Mouse (Mus musculus): ENCODE measurements around the gene Aoah. TPM values are rescaled to one million over a fixed set of nuclear protein-coding genes. Genes with fewer than 3 reads are reported as not detected.

Aoah gene
- polyA plus RNA-seq, 1 experiment from 2014 or later: 0.80 TPM

- no peak overlapping the region for H3K4me3 ChIP-seq (ENCODE audit: low read length)
- H3K9ac ChIP-seq (ENCODE audit: low read length): no peak overlapping the region
- H3K27ac ChIP-seq (ENCODE audit: low read length): no peak overlapping the region
- no peak overlapping the region for H3K4me2 ChIP-seq (ENCODE audit: low read depth, low read length)
- no peaks in the 10 kb centered on the region for H3K36me3 ChIP-seq (ENCODE audit: control insufficient read depth, insufficient read depth)
- no peaks in the 10 kb centered on the region for H3K27me3 ChIP-seq (ENCODE audit: control insufficient read depth, insufficient read depth, low read length)
- no peak for ATAC-seq (replicated peaks; ENCODE audit: extremely low read depth, insufficient read depth, low FRiP score)
- no peaks in the 10 kb centered on the region for H3K9me3 ChIP-seq (replicated peaks; ENCODE audit: control insufficient read depth, low read length)
- WGBS: 66% methylated on average over 6 of the region's 6 CpGs
- H3K4me1 ChIP-seq (ENCODE audit: control insufficient read depth, insufficient read depth, low read length): no peaks in the 10 kb centered on the region
These were observed 145.2 kb downstream of the Aoah start for GRCm38 (mm10) chr13:20939099-20939498.

- Histone ChIP-seq H3K27ac (ENCODE audit: low read length) (no peak overlapping the region), H3K4me3 (ENCODE audit: low read length) (no peak overlapping the region), H3K4me2 (ENCODE audit: low read depth, low read length) (no peak overlapping the region), H3K9me3 (replicated peaks; ENCODE audit: control insufficient read depth, low read length) (no peaks in the 10 kb centered on the region), H3K27me3 (ENCODE audit: control insufficient read depth, insufficient read depth, low read length) (no peaks in the 10 kb centered on the region), H3K4me1 (ENCODE audit: control insufficient read depth, insufficient read depth, low read length) (no peaks in the 10 kb centered on the region), H3K36me3 (ENCODE audit: control insufficient read depth, insufficient read depth) (no peaks in the 10 kb centered on the region), H3K9ac (ENCODE audit: low read length) (no peak overlapping the region)
- 50% methylated on average over 6 of the region's 6 CpGs for WGBS
- ATAC-seq (replicated peaks; ENCODE audit: extremely low read depth, insufficient read depth, low FRiP score): no peak
These were observed 146.5 kb downstream of the Aoah start for GRCm38 (mm10) chr13:20940389-20940788.

GRCm38 (mm10) chr13:20941707-20942106 is 147.8 kb downstream of the Aoah start:
- Histone ChIP-seq H3K27me3 (ENCODE audit: control insufficient read depth, insufficient read depth, low read length) (no peaks in the 10 kb centered on the region), H3K4me3 (ENCODE audit: low read length) (no peak overlapping the region), H3K4me2 (ENCODE audit: low read depth, low read length) (no peak overlapping the region), H3K4me1 (ENCODE audit: control insufficient read depth, insufficient read depth, low read length) (no peaks in the 10 kb centered on the region), H3K36me3 (ENCODE audit: control insufficient read depth, insufficient read depth) (no peaks in the 10 kb centered on the region), H3K9ac (ENCODE audit: low read length) (no peak overlapping the region), H3K9me3 (replicated peaks; ENCODE audit: control insufficient read depth, low read length) (no peaks in the 10 kb centered on the region), H3K27ac (ENCODE audit: low read length) (no peak overlapping the region)
- WGBS: 85% methylated on average over 4 of the region's 4 CpGs
- ATAC-seq (replicated peaks; ENCODE audit: extremely low read depth, insufficient read depth, low FRiP score): no peak

GRCm38 (mm10) chr13:20963086-20963485 is 169.2 kb downstream of the Aoah start:
- no peak for ATAC-seq (replicated peaks; ENCODE audit: extremely low read depth, insufficient read depth, low FRiP score)
- H3K27ac ChIP-seq (ENCODE audit: low read length): no peak overlapping the region
- 72% methylated on average over 3 of the region's 3 CpGs for WGBS
- H3K9ac ChIP-seq (ENCODE audit: low read length): no peak overlapping the region
- no peaks in the 10 kb centered on the region for H3K36me3 ChIP-seq (ENCODE audit: control insufficient read depth, insufficient read depth)
- no peaks in the 10 kb centered on the region for H3K27me3 ChIP-seq (ENCODE audit: control insufficient read depth, insufficient read depth, low read length)
- no peak overlapping the region for H3K4me3 ChIP-seq (ENCODE audit: low read length)
- H3K4me2 ChIP-seq (ENCODE audit: low read depth, low read length): no peak overlapping the region
- no peaks in the 10 kb centered on the region for H3K4me1 ChIP-seq (ENCODE audit: control insufficient read depth, insufficient read depth, low read length)
- H3K9me3 ChIP-seq (replicated peaks; ENCODE audit: control insufficient read depth, low read length): no peaks in the 10 kb centered on the region

- H3K36me3 ChIP-seq (ENCODE audit: control insufficient read depth, insufficient read depth): no peaks in the 10 kb centered on the region
- no peaks in the 10 kb centered on the region for H3K4me1 ChIP-seq (ENCODE audit: control insufficient read depth, insufficient read depth, low read length)
- H3K9ac ChIP-seq (ENCODE audit: low read length): no peak overlapping the region
- H3K4me2 ChIP-seq (ENCODE audit: low read depth, low read length): no peak overlapping the region
- no peaks in the 10 kb centered on the region for H3K9me3 ChIP-seq (replicated peaks; ENCODE audit: control insufficient read depth, low read length)
- no peak overlapping the region for H3K27ac ChIP-seq (ENCODE audit: low read length)
- no peak for ATAC-seq (replicated peaks; ENCODE audit: extremely low read depth, insufficient read depth, low FRiP score)
- no peak overlapping the region for H3K4me3 ChIP-seq (ENCODE audit: low read length)
- H3K27me3 ChIP-seq (ENCODE audit: control insufficient read depth, insufficient read depth, low read length): no peaks in the 10 kb centered on the region
- 64% methylated on average over 8 of the region's 8 CpGs for WGBS
These were observed 187.6 kb downstream of the Aoah start for GRCm38 (mm10) chr13:20981234-20982230.

- no peaks in the 10 kb centered on the region for H3K9me3 ChIP-seq (replicated peaks; ENCODE audit: control insufficient read depth, low read length)
These were observed 191.6 kb downstream of the Aoah start for GRCm38 (mm10) chr13:20985510-20985909.

GRCm38 (mm10) chr13:20985961-20986360 is 192.0 kb downstream of the Aoah start:
- no peak overlapping the region for H3K4me2 ChIP-seq (ENCODE audit: low read depth, low read length)
- no peak overlapping the region for H3K4me3 ChIP-seq (ENCODE audit: low read length)
- no peak overlapping the region for H3K27ac ChIP-seq (ENCODE audit: low read length)
- no peak overlapping the region for H3K9ac ChIP-seq (ENCODE audit: low read length)
- no peaks in the 10 kb centered on the region for H3K36me3 ChIP-seq (ENCODE audit: control insufficient read depth, insufficient read depth)
- no peak for ATAC-seq (replicated peaks; ENCODE audit: extremely low read depth, insufficient read depth, low FRiP score)
- no peaks in the 10 kb centered on the region for H3K27me3 ChIP-seq (ENCODE audit: control insufficient read depth, insufficient read depth, low read length)
- H3K9me3 ChIP-seq (replicated peaks; ENCODE audit: control insufficient read depth, low read length): no peaks in the 10 kb centered on the region
- no peaks in the 10 kb centered on the region for H3K4me1 ChIP-seq (ENCODE audit: control insufficient read depth, insufficient read depth, low read length)

More at GRCm38 (mm10) chr13:20985510-20985909, 191.6 kb downstream of the Aoah start:
- H3K4me2 ChIP-seq (ENCODE audit: low read depth, low read length): no peak overlapping the region
- H3K4me3 ChIP-seq (ENCODE audit: low read length): no peak overlapping the region
- no peak overlapping the region for H3K27ac ChIP-seq (ENCODE audit: low read length)
- no peak for ATAC-seq (replicated peaks; ENCODE audit: extremely low read depth, insufficient read depth, low FRiP score)
- H3K4me1 ChIP-seq (ENCODE audit: control insufficient read depth, insufficient read depth, low read length): no peaks in the 10 kb centered on the region
- H3K36me3 ChIP-seq (ENCODE audit: control insufficient read depth, insufficient read depth): no peaks in the 10 kb centered on the region
- no peak overlapping the region for H3K9ac ChIP-seq (ENCODE audit: low read length)
- H3K27me3 ChIP-seq (ENCODE audit: control insufficient read depth, insufficient read depth, low read length): no peaks in the 10 kb centered on the region

GRCm38 (mm10) chr13:21005238-21005637 is 211.3 kb downstream of the Aoah start:
- no peak overlapping the region for H3K4me2 ChIP-seq (ENCODE audit: low read depth, low read length)
- no peaks in the 10 kb centered on the region for H3K36me3 ChIP-seq (ENCODE audit: control insufficient read depth, insufficient read depth)
- H3K27ac ChIP-seq (ENCODE audit: low read length): no peak overlapping the region
- no peaks in the 10 kb centered on the region for H3K27me3 ChIP-seq (ENCODE audit: control insufficient read depth, insufficient read depth, low read length)
- no peak for ATAC-seq (replicated peaks; ENCODE audit: extremely low read depth, insufficient read depth, low FRiP score)
- H3K9ac ChIP-seq (ENCODE audit: low read length): no peak overlapping the region
- H3K4me1 ChIP-seq (ENCODE audit: control insufficient read depth, insufficient read depth, low read length): no peaks in the 10 kb centered on the region
- WGBS: 79% methylated on average over 5 of the region's 5 CpGs
- H3K9me3 ChIP-seq (replicated peaks; ENCODE audit: control insufficient read depth, low read length): no peaks in the 10 kb centered on the region
- no peak overlapping the region for H3K4me3 ChIP-seq (ENCODE audit: low read length)

- H3K4me1 ChIP-seq (ENCODE audit: control insufficient read depth, insufficient read depth, low read length): no peaks in the 10 kb centered on the region
- no peaks in the 10 kb centered on the region for H3K27me3 ChIP-seq (ENCODE audit: control insufficient read depth, insufficient read depth, low read length)
- H3K9ac ChIP-seq (ENCODE audit: low read length): no peak overlapping the region
- H3K36me3 ChIP-seq (ENCODE audit: control insufficient read depth, insufficient read depth): no peaks in the 10 kb centered on the region
- no peak for ATAC-seq (replicated peaks; ENCODE audit: extremely low read depth, insufficient read depth, low FRiP score)
- no peak overlapping the region for H3K4me2 ChIP-seq (ENCODE audit: low read depth, low read length)
- no peak overlapping the region for H3K27ac ChIP-seq (ENCODE audit: low read length)
- 85% methylated on average over 5 of the region's 5 CpGs for WGBS
- H3K4me3 ChIP-seq (ENCODE audit: low read length): no peak overlapping the region
- no peaks in the 10 kb centered on the region for H3K9me3 ChIP-seq (replicated peaks; ENCODE audit: control insufficient read depth, low read length)
These were observed 211.9 kb downstream of the Aoah start for GRCm38 (mm10) chr13:21005642-21006320.
